Mouse (Mus musculus) v-Abl transformed pro-B cells (cell line): ENCODE measurements around the gene Cbln3.

Source experiments
- in situ Hi-C, 2 experiments: fragments of 400-800 bp; cut with MboI; formaldehyde crosslinking; loops; one replicate each; pipeline ENCODE4 v1.15.1; 2025; ENCODE audit not compliant: unreplicated experiment in 2 of 2

Gene Cbln3

DNA sequence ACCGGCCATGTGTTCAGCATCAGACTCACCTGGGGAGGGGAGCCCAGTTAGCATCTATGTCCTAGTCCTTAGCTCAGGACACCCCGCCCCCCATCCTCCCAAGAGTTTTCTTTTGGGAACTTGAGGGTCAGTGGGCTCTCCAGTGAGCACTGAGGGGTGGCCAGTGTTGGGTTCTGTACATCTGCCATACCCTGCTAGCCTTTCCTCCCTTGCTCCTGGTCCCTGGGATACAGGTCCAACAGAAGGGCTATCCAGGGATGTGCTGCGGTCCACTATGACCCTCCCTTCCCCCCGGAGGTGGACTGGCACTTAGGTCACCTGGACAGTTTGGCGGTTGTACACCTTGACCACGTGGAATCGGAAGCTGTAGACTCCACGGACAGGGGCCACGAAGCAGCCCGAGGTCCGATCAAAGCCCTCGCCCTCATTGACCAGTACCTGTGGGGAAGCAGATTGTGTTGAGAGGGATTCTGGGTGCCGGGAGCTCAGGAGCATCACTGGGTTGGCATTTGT lies 987 bp downstream of the Cbln3 start:
- in situ Hi-C loops: loop anchor here in 1 of 2 experiments (25.0 kb wide), 2 partner anchors 221 to 904 kb away; partner anchors contain the start of genes Gmpr2, Mdp1, Nedd8 and Pspc1

DNA sequence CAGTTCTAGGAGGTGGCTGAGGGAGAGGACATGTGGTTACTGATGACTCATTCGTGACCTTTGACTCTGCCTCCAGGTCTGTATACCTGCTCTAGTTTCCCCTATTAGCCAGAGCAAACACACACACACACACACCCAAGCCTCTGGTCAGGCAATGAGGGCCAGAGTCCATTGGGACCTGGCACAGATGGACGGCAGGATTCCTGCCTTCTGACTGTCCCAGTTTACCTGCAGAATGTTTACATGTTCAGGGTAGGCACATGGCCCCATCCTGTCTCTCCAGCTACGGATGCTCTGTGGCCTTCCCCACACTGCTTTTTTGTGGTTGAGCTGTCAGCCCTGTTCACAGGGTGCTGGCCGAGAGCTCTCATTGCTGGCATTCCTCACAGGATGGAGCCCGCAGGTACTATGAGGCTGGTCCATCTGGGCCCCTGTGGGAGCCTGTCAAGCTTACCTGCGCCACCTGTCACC lies 2.0 kb downstream of the Cbln3 start:
- in situ Hi-C loops: loop anchor here in 1 of 2 experiments (25.0 kb wide), 2 partner anchors 220 to 905 kb away; partner anchors contain the start of genes Gmpr2, Mdp1, Nedd8 and Pspc1

DNA sequence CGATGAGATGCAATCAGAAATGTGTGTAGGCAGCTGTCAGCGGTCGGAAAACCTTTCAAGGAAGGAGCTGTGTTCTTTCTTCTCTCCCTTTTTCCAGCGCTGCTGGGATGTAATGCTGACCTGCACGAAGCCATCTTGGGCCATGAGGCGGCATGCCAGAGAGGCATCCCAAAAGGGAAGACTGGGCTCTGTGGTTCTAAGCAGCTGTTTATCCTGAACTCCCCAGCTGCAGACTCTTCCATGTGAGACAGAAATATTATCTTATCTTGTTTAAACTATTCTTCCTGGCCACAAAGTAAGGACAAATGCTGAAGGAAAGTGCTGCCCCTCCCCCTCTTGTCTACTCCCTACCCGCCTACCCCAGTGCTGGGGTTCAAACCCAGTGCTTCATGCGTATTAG lies 3.2 kb downstream of the Cbln3 start:
- in situ Hi-C loops: loop anchor here in 1 of 2 experiments (25.0 kb wide), 2 partner anchors 219 to 906 kb away; partner anchors contain the start of genes Gmpr2, Mdp1, Nedd8 and Pspc1

DNA sequence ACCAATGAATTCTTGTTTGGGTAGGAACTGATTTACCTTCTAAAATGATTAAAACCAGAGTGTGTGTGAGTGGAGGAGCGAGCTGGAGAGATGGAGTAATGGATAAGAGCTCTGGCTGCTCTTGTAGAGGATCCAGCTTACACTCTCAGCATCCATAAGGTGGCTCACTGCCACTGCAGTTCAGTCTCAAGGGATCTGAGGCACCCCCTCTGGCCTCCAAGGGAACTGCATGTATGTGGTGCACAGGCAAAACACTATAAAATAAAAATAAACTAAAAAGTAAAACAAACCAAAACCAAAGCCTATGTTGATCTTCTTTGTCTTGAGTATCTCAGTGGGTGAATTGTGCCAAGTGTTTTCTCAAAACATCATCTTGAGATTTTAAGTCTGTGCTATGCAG lies 4.6 kb downstream of the Cbln3 start:
- in situ Hi-C loops: loop anchor here in 1 of 2 experiments (5.0 to 25.0 kb wide), 3 partner anchors 43 to 908 kb away; partner anchors contain the start of genes Gmpr2, Mdp1, Nedd8 and Pspc1

DNA sequence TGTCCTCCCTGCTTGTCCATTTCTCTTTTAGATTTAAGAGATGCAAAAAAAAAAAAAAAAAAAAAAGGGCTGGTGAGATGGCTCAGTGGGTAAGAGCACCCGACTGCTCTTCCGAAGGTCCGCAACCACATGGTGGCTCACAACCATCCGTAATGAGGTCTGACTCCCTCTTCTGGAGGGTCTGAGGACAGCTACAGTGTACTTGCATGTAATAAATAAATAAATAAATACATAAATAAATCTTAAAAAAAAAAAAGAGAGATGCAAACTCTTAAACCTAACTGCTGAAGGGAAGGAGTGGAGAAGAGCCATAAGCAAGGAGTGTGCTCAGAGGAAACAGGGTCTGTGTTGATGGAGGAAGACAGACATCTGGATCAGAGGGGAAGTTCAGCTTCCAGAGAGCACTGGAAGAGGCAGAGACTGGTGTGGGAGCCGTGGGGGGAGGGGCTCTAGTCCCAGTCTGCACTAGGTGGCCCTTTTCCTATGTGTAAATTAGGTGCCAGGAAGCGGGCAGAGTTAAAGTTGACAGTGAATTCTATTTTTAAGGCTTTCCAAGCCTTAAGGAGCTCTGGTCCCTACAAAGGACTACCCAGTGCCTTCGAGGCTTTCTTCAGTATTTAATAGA lies 5.8 kb downstream of the Cbln3 start:
- in situ Hi-C loops: loop anchor here in 1 of 2 experiments (5.0 to 25.0 kb wide), 3 partner anchors 44 to 909 kb away; partner anchors contain the start of genes Gmpr2, Mdp1, Nedd8 and Pspc1

DNA sequence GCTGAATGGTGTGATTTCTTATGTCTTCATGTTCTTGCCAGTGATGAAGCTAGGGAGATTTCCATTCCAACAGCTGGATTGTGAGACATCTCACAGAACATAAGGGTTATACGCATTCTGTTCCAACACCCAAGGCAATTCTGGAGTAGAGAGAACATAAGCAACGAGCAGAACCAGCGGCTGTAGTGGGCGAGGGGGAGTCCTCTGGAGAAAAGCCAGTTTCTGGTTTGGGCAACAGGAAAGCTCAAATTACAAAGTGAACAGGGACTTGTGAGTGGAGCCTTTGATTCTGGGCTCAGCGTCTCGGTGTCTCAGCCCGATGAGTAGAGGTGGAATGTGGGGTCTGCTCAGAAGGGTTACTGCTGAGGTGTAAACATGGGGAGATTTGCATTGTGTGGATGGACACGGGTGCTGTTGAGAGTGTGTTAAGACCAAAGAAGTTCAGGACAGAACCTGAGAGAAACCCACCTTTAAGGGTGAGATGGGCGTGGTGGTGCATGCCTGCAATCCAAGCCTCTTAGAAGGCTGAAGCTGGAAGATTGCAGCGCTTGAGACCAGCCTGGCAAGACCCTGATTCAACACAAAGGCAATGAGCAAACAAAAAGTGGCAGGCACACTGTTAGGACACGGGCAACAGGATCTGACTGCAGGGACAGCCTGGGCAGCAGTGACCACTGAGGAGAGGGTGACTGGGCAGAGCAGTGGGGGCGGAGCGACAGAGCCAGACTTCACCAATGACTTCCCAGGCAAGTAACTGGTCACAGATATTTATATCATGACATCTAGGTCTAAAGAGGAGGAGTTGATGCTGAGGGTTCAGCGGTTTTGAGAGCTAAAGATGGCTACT lies 6.5 kb downstream of the Cbln3 start:
- in situ Hi-C loops: loop anchor here in 1 of 2 experiments (5.0 to 25.0 kb wide), 3 partner anchors 45 to 910 kb away; partner anchors contain the start of genes Gmpr2, Mdp1, Nedd8 and Pspc1

DNA sequence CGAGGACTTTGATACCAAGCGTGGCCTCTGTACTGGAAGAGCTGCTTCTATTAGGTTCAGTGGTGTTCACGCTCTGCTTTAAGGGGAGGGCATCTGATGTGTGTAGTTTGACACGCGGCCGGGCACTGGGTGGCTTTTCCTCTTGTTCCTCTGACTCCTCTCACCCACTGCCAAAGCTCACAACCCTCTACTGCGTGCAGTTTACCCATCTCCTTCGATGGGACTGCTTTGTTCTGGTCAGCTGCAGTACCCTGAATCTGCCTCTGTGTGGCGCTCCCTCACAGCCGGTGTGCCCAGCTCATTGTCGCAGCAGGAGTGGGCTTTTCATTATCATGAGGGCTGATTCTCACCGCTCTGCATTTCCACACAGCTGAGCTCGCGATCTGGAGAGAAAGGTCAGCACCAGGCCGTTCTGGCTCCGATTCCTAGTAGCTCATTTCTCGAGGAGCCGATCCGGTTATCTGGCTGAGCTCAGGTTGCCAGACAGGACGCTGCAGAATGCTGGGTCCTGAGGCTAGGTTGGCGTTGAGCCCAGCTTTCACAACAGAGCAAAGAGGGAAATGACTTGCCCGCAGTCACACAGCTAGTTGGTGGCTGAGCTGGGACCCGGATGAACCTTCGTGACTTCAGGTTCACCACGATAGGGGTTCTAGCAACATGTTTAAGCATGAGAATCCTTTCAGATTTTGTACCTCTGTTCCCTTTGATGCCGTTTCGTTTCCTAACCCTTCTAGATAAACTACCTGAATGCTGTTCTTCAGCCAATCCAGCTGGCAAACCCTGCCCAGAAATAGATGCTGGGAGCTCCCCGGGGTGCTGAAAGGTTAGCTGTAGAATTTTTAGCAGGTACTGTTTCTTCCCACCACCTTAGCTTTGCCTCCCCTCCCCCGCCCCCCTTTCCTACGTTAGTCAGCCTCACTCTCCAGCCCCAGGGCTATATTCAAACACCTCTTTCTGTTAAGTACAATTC lies 10.2 kb downstream of the Cbln3 start:
- in situ Hi-C loops: loop anchor here (5.0 to 25.0 kb wide), 2 partner anchors 48 to 438 kb away; no protein-coding TSS in a partner anchor

DNA sequence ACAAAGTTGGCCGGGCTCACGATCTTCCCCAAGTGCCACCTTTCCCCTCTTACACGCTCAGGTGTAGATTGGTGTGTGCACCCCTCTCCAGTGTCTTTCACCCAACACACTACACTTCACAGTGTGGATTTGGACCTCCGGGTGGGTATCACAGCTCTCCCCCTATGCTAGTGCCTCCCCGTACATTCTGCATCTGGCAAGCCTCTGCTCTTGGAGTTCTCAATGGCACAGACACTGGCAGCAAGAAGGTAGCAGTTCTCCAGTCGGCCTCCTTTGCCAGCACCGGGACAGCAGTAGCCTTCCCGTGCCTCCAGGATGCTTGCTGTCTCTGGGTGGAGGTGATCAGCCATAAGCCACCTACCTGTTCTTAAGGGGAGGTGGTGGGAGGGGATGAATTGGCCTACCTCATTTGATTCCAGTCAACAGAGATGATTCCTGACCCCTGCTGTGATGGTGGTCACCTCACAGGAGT lies 10.9 kb downstream of the Cbln3 start:
- in situ Hi-C loops: loop anchor here (5.0 to 25.0 kb wide), 2 partner anchors 49 to 439 kb away; no protein-coding TSS in a partner anchor

DNA sequence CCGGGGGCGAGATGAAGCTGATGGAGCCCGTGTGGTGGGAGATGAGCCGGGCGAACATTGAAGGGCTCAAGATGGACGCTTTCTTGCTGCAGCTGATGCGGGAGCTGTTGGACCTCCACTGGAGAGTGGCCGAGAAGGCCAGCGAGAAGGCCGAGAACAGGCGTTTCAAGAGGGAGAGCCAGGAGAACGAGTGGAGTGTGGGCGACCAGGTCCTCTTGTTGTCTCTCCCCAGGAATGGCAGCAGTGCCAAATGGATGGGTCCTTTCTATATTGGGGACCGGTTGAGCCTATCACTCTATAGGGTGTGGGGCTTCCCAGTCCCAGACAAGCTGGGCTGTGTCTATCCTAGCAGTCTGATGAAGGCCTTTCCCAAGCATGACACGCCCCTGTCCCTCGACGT lies 11.6 kb downstream of the Cbln3 start:
- in situ Hi-C loops: loop anchor here (5.0 to 25.0 kb wide), 2 partner anchors 50 to 440 kb away; no protein-coding TSS in a partner anchor

DNA sequence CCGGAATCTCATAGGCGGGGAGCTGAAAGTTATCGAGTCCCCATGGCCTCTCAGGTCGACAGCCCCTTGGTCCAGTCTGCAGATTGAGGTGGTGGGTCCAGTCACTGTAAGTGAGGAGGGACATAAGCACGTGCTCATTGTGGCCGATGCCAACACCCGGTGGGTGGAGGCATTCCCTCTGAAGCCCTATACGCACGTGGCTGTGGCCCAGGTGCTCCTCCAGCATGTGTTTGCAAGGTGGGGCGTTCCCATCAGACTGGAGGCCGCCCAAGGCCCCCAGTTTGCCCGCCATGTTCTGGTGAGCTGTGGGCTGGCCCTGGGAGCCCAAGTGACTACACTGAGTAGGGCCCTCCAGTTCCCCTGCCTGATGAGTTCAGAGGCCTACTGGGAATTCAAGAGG lies 12.2 kb downstream of the Cbln3 start:
- in situ Hi-C loops: loop anchor here (5.0 to 25.0 kb wide), 2 partner anchors 50 to 440 kb away; no protein-coding TSS in a partner anchor

DNA sequence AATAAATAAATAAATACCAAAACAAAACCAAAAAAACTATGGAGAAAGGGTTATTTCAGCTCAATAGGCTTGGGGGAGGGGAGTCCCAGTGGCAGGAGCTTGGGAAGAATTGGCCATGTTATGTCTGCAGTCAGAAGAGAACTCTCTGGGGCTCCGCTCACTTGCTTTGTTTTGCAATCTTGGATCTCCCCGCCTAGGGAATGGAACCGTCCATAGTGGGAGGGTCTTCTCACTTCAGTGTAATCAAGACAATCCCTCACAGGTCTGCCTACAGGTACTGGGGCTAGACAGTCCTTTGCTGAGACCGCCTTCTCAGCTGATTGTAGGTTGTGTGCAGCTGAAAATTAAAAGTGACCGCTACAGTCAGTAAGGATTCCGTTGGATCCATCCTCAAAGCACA lies 14.7 kb downstream of the Cbln3 start:
- in situ Hi-C loops: loop anchor here (10.0 to 25.0 kb wide), 2 partner anchors 85 to 443 kb away; partner anchors contain the start of genes Adcy4 (in 1 of the 2) and Ripk3 (in 1 of the 2)

DNA sequence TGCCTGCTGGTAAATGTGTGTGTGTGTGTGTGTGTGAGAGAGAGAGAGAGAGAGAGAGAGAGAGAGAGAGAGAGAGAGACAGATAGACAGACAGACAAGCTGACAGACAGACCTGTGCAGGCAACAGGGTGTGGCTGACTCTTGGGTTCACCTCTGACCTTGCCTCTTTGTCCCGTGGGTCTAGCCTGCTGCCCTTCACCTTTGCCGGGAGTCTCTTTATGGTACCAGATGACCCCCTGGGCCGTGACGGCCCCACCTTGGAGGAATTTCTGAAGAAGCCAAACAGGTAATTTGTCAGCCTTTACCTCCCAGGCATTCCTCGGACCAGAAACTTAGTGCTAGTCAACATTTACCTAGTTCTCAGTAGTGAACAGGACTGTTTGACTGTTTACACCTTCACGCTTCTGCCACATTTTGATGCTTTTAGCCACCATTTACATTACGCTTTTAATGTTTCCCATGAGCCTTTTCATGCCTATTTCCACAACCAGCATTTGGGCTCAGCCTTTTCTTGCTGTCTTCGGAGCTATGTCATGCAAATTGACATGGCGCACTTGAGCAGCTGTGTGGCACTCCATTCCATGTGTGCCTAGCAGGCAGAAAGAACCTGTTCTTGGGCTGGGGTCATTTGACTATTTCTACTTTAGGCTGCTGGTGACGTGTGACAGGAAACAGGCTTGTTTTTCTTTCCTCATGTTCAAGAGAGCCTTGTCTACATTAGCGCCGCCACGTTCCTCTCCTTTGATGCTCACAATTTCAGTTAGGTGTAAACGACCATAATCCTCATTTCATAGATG lies 15.8 kb downstream of the Cbln3 start:
- in situ Hi-C loops: loop anchor here (10.0 to 25.0 kb wide), 2 partner anchors 84 to 444 kb away; partner anchors contain the start of genes Adcy4 (in 1 of the 2) and Ripk3 (in 1 of the 2)

DNA sequence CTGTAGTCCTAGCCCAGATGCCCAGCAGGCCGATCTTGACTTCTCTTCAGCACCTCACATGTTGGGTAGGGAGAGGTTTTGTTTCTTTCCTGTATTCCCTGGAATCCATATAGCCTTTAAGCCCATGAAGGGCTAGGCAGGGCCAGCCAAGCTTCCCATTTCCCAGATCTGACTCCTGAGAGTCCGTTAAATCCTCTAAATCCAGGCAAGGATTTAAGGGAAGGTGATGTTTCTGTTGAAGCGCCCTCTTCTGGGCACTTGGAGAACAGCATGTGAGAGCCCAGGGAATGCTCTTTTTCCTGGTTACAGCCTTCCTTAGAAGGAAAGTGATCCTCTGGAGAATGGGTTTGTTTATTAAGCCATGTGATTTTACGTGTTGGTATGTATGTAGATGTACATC lies 17.2 kb downstream of the Cbln3 start:
- in situ Hi-C loops: loop anchor here (10.0 to 25.0 kb wide), 2 partner anchors 82 to 445 kb away; partner anchors contain the start of genes Adcy4 (in 1 of the 2) and Ripk3 (in 1 of the 2)

DNA sequence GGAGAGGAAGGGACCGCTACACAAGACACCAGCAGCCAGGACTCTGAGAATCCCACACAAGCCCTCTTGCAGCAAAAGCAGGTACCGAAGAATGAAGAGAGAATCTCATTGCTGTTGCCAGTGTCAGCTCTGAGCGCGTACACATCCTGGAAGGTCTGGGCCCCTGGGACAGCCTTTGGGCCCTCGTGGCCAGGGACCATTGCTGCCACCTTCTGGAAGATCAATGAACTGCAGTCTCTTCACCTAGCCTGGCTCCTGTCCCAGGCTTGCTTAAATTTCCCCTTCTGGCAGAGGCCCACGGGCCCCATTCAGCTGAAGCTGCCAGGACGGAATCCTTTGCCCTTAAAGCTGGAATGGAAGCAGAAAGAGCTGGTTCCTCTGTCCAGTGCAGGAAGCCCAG lies 20.4 kb downstream of the Cbln3 start:
- in situ Hi-C loops: loop anchor here (10.0 to 25.0 kb wide), 2 partner anchors 79 to 449 kb away; partner anchors contain the start of genes Adcy4 (in 1 of the 2) and Ripk3 (in 1 of the 2)

DNA sequence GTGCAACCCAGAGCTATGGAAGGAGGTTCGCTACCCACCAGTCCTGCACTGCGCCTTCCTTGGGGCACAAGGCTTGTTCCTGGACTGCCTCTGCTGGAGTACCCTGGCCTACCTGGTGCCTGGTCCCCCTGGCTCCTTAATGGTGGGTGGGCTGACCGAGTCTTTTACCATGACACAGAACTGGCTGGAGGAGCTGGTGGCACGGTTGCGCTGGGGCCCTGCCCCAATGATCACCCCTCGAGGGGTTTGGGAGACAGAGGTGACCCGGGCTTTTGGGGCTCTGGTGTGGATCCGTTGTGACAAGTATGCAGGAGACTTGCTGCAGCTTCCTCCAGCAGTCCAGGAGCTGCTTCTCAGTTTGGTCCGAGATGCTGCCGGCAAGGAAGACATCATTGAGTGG lies 21.2 kb downstream of the Cbln3 start:
- in situ Hi-C loops: loop anchor here (10.0 to 25.0 kb wide), 2 partner anchors 78 to 449 kb away; partner anchors contain the start of genes Adcy4 (in 1 of the 2) and Ripk3 (in 1 of the 2)

DNA sequence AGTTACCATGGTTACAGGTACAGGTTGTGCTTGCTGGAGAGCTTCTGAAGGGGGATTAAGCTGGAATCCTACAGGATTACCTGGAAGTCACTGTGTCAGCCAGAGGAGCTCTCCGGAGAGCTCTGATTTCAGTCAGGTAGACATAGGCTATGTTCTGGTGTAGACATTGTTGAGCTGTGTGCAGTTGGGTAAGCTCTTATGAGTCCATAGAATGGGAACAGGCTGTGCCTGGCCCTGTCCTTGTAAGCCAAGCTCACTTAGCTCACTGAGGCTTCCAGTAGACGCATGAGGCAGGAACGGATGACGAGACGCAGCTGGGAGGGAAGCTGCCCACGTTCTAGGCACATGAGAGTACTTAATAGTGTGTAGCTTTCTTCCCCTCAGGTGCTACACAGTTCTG lies 22.0 kb downstream of the Cbln3 start:
- in situ Hi-C loops: loop anchor here (10.0 to 25.0 kb wide), 2 partner anchors 77 to 450 kb away; partner anchors contain the start of genes Adcy4 (in 1 of the 2) and Ripk3 (in 1 of the 2)

DNA sequence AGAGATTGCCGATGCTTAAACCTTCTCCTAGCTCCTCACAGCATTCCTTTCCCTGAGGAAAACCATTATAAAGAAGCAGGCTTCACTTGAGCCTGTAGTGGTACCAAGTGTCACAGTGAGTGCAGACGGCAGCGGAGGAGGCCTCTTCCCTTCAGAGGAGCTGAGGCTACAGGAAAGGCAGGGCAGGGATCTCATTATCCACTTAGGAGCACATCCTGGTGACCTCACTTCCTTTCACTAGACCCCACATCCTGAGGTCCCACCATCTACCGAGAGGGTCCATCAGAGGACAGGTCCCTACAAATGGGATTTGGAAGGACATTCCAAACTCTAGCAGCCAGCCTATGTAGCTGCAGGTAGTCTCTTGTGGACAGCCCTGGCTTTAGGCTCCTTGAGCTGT lies 26.6 kb downstream of the Cbln3 start:
- in situ Hi-C loops: loop anchor here in 1 of 2 experiments (25.0 kb wide), 1 partner anchor 455 kb away; no protein-coding TSS in a partner anchor
